Mouse (Mus musculus) forebrain, embryonic 16.5 days (tissue): Measurements from ENCODE around the gene Atp6v1fnb. TPM values are rescaled to one million over a fixed set of nuclear protein-coding genes. Genes with fewer than 3 reads are reported as not detected.

Experiments
- ATAC-seq: fragments of 200-750 bp; cut with Nextera tagmentation; 2 replicates; pipeline ENCODE4 v1.8.0; 2017; ENCODE audit warnings: mild to moderate bottlenecking, moderate library complexity
- H3K27ac ChIP-seq: fragments of 300-500 bp; sonication (generic); 2 replicates; pipeline ENCODE4 v1.5.1; 2014; ENCODE audit warnings: low read length, control low read depth
- H3K27me3 ChIP-seq: fragments of 300-500 bp; sonication (generic); replicated peaks from 2 replicates; pipeline ENCODE4 v1.6.1; 2014; ENCODE audit warnings: low read length; ENCODE audit not compliant: control insufficient read depth, insufficient read depth
- H3K36me3 ChIP-seq: fragments of 300-500 bp; sonication (generic); 2 replicates; pipeline ENCODE4 v1.6.1; 2014; ENCODE audit not compliant: control insufficient read depth, insufficient read depth
- H3K4me1 ChIP-seq: fragments of 300-500 bp; sonication (generic); replicated peaks from 2 replicates; pipeline ENCODE4 v1.6.1; 2014; ENCODE audit warnings: low read length; ENCODE audit not compliant: control insufficient read depth, insufficient read depth
- H3K4me2 ChIP-seq: fragments of 300-500 bp; sonication (generic); 2 replicates; pipeline ENCODE4 v1.6.1; 2014; ENCODE audit warnings: mild to moderate bottlenecking, low read length, control low read depth
- H3K4me3 ChIP-seq: fragments of 300-500 bp; sonication (generic); replicated peaks from 2 replicates; pipeline ENCODE4 v1.5.1; 2014; ENCODE audit warnings: mild to moderate bottlenecking, low read length, control low read depth
- H3K9ac ChIP-seq: fragments of 300-500 bp; sonication (generic); replicated peaks from 2 replicates; pipeline ENCODE4 v1.6.1; 2014; ENCODE audit warnings: low read depth, low read length, control low read depth
- H3K9me3 ChIP-seq: fragments of 300-500 bp; sonication (generic); 2 replicates; pipeline ENCODE4 v1.6.1; 2016; ENCODE audit warnings: low read length; ENCODE audit not compliant: control insufficient read depth
- WGBS: fragments of 180-500 bp; shearing (Covaris S2); extraction: QIAGEN DNeasy Blood & Tissue Kit; methylation state at CpG from one replicate; pipeline ENCODE4 v1.1.7; 2014; 5-methylcytosine and 5-hydroxymethylcytosine counted together
- polyA plus RNA-seq: library from polyadenylated mRNA; unstranded; fragments of >200 nt; fragmentation: Nextera tagmentation; extraction: Ambion mirVana; gene quantifications from 2 replicates; pipeline ENCODE4 v1.2.1, GENCODE M21; 2015

Atp6v1fnb gene
- polyA plus RNA-seq, 1 experiment from 2014 or later: not detected

DNA sequence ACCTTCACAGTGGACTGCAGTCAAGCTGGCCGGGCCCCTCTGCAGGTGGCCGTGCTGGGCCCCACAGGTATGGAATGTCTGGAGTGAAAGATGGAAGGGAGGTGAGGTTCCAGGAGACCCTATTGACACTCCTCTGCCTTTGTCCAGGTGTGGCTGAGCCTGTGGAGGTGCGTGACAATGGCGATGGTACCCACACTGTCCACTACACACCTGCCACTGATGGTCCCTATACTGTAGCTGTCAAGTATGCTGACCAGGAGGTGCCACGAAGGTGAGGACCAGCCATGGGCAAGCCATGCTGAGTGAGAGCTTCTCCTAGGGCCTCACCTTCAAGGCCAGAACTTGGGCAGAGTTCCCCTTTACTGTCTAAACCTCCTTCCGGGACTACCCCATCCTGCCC, 20.6 kb upstream of the Atp6v1fnb start:
- no peak overlapping the region for H3K9ac ChIP-seq
- no peak overlapping the region for H3K4me3 ChIP-seq
- ATAC-seq: no peak
- WGBS: 93% methylated on average over 6 of the region's 6 CpGs
- H3K27me3 ChIP-seq: no peaks in the 10 kb centered on the region
- no peak overlapping the region for H3K27ac ChIP-seq
- no peaks in the 10 kb centered on the region for H3K9me3 ChIP-seq
- H3K4me1 ChIP-seq: no peaks in the 10 kb centered on the region
- H3K4me2 ChIP-seq: no peak overlapping the region
- H3K36me3 ChIP-seq: no peaks in the 10 kb centered on the region

DNA sequence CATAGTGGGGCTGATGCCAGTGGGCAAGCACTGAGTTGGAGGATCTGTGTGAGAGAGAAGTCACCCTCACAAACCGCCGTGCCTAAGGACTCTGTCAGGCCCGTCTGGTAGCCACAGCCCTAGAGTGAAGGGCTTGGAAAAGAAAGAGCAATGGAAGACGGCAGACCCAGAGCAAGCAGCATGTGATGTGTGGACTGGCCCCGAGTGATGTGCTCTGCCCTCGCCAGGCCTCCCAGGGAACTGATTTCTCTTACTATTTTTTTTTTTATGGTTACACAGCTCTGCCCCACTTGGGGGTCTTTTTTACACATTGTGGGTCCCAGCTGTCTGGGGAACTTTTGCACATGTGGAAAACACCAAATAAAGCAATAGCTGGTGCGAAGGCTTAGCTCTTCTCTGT, 9.7 kb upstream of the Atp6v1fnb start:
- no peak overlapping the region for H3K9ac ChIP-seq
- no peak overlapping the region for H3K4me2 ChIP-seq
- no peaks in the 10 kb centered on the region for H3K9me3 ChIP-seq
- no peaks in the 10 kb centered on the region for H3K36me3 ChIP-seq
- no peak overlapping the region for H3K27ac ChIP-seq
- H3K27me3 ChIP-seq: no peaks in the 10 kb centered on the region
- H3K4me1 ChIP-seq: no peaks in the 10 kb centered on the region
- ATAC-seq: no peak
- no peak overlapping the region for H3K4me3 ChIP-seq
- 56% methylated on average over 7 of the region's 7 CpGs for WGBS

DNA sequence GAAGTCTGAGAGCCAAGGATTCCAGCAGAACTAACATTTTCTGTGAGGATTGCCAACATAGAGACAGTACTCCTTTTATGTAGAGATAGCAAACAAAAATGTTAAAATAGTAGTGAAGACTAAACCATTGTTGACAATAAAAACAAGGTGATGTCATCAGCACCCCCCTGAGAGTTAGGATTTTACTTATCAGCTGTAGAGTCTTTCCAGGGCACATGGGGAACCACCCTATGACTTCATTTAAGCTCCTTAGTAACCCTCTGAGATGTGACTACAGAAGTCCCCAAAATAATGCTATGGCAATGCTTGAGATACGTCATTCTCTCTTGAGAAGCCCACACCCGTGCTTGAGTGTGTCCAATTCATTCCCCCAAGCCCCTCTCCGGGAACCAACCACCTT, 7.8 kb upstream of the Atp6v1fnb start:
- no peak for ATAC-seq
- no peaks in the 10 kb centered on the region for H3K27me3 ChIP-seq
- H3K9ac ChIP-seq: no peak overlapping the region
- no peaks in the 10 kb centered on the region for H3K36me3 ChIP-seq
- H3K9me3 ChIP-seq: no peaks in the 10 kb centered on the region
- 76% methylated on average over 3 of the region's 3 CpGs for WGBS
- H3K4me2 ChIP-seq: no peak overlapping the region
- H3K27ac ChIP-seq: no peak overlapping the region
- no peak overlapping the region for H3K4me3 ChIP-seq
- H3K4me1 ChIP-seq: peaks cover 2% of the 10 kb centered on the region

DNA sequence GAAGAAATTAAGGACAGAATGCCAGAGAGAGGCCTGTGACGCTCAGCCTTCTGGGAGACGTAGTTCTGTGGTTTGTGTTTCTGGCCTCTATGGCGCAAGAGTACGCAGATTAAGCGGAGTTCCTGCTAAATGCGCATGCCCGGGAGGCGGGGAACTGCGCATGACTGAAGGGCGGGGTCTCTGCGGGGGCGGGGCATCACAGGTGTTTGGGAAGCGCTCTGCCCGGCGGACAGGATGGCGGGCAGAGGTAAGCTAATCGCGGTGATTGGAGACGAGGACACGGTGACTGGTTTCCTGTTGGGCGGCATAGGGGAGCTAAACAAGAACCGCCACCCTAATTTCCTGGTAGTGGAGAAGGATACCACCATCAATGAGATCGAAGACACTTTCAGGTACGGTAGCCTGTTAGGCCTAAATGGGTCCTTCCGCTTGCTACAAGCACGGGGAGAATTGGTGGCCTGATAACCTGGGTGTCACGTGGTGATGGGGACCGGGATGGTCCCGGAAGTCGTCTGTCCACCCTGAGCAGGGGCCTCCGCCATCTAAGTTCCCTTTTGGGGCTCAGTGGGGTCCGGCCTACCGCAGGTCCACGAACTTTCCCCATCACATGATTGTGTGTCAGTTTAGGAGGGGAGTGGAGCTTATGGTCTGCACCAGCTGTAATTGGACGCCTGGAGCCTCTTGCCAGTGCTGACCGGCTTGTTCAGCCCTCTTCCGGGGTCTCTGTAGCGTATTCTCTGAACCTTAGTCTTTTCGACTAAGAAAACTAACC, 3.5 kb upstream of the Atp6v1fnb start, which contains the start of gene Atp6v1f:
Gene Atp6v1f (plus strand): TSS at position 136 of the 772 bp plus-strand sequence.
- under 1% methylated on average over 39 of the region's 39 CpGs for WGBS
- Histone ChIP-seq H3K27me3 (no peaks in the 10 kb centered on the region), H3K36me3 (peaks cover 12% of the 10 kb centered on the region; the same call in 1 of the 2 replicates), H3K27ac (peak within 1 kb of the TSS; percentile 30), H3K4me2 (peak within 1 kb of the TSS; percentile 79), H3K4me1 (peaks cover 11% of the 10 kb centered on the region), H3K9ac (peak within 1 kb of the TSS; percentile 75), H3K4me3 (peak within 1 kb of the TSS; percentile 78), H3K9me3 (no peaks in the 10 kb centered on the region)
- ATAC-seq: peak; percentile 98

DNA sequence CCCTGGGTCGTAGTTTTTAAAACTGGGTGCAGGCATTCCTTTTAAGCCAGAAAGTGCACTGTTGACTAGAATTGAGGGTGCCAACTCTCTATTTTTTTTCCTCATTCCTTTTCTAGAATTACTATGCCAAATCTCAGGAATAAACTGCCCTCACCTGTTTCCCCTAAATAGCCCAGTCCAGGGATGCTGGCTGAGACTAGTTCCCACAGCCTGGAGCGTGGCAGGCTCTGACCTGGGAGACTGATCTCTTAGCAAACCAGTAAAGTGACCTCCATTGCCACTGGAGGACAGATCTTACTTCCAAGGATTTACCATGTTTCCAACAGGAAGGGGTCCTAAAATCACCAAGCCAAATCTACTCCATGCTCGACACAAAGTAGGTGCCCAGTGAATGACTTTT, 2.4 kb upstream of the Atp6v1fnb start:
- Histone ChIP-seq H3K27me3 (no peaks in the 10 kb centered on the region), H3K4me1 (peaks cover 14% of the 10 kb centered on the region), H3K9ac (no peak overlapping the region), H3K4me2 (peak overlapping the region; percentile 79), H3K36me3 (peaks cover 12% of the 10 kb centered on the region; the same call in 1 of the 2 replicates), H3K9me3 (no peaks in the 10 kb centered on the region), H3K4me3 (peak overlapping the region; percentile 78; the same call in 1 of the 2 replicates), H3K27ac (no peak overlapping the region)
- no peak for ATAC-seq
- WGBS: 88% methylated on average over 3 of the region's 3 CpGs

DNA sequence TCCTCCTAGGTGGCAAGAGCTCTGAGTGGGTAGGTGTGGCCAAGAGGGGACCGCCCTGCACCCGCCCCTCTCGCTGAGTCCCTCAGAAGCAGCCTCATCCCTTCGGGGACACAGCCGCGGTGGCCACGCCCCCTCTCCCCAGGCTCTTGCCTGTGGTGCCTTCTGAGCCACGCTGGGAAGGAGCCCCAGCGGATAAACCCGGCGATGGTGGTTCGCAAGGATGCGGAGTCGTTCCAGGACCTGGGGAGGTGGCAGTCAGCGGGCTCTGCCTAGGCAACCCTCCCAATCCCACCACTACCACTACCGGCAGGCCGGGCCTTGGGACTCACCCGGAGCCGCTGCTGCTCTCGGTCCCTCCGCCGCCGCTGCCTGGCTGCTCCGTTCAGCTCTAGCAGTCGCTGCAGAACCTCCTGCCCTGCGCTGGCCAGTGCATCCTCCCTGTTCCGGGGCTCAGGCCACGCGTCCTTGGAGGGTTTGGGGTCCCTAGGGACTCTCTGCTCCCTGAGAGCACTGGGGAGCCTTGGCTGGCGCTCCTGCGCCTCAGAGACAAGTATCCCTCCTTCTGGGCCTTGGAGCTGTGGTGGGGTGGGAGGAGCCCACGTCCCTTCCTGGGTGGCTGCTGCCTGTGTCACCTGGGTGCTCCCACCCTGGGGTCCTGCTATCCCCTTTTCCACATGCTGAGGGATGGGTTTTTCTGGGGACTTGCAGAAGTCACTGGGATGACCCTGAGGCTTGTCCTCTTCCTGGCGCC, 2.9 kb downstream of the Atp6v1fnb start:
- peak overlapping the region; percentile 66 for H3K4me2 ChIP-seq
- H3K27me3 ChIP-seq: no peaks in the 10 kb centered on the region
- WGBS: 2% methylated on average over 33 of the region's 33 CpGs
- H3K9me3 ChIP-seq: no peaks in the 10 kb centered on the region
- H3K27ac ChIP-seq: no peak overlapping the region
- peaks cover 12% of the 10 kb centered on the region; the same call in 1 of the 2 replicates for H3K36me3 ChIP-seq
- peak; percentile 96 for ATAC-seq
- peaks cover 10% of the 10 kb centered on the region for H3K4me1 ChIP-seq
- H3K9ac ChIP-seq: peak overlapping the region; percentile 71
- peak overlapping the region; percentile 49 for H3K4me3 ChIP-seq

DNA sequence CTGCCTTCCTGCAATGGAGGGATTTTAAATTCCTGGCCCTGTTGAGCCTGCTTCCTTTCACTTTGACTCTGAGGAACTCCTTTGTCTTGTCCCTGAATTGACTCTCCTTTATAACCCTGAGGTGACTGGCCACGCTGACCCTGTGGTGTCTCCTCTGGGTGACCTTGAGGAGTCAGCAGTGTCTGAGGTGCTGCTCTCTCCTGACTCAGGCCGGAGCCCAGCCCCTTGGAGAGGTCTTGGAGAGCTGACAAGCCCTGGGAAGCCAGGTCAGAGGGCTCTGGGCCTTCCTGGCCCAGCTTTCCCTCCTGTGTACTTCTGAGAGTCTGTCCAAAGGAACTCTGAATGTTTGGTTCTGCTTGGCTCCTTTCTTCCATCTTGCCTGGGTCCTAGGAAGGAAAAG, 3.5 kb downstream of the Atp6v1fnb start:
- H3K27ac ChIP-seq: no peak overlapping the region
- no peak for ATAC-seq
- H3K27me3 ChIP-seq: no peaks in the 10 kb centered on the region
- peaks cover 8% of the 10 kb centered on the region; the same call in 1 of the 2 replicates for H3K4me1 ChIP-seq
- WGBS: 42% methylated on average over 2 of the region's 2 CpGs
- no peak overlapping the region for H3K4me3 ChIP-seq
- no peak overlapping the region for H3K9ac ChIP-seq
- H3K9me3 ChIP-seq: no peaks in the 10 kb centered on the region
- no peak overlapping the region for H3K4me2 ChIP-seq
- peaks cover 12% of the 10 kb centered on the region; the same call in 1 of the 2 replicates for H3K36me3 ChIP-seq

DNA sequence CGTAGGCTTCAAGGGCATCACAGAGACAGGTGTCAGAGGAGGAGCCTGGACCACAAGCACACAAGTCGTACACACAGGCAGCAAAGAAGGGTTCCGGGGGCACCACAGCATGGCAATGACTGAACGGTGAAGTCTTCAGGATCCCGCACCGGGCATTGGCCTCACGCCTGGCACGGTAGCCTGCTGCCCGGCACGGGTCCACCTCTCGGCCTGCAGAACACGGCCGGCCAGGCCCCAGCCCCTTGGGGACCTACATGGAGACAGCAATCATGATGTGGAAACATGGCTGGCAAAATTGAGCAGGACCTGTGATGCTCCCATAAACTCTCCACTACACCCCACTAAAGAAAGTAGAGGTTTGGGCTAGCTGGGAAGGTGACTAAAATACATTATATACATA, 11.5 kb downstream of the Atp6v1fnb start:
- Histone ChIP-seq H3K36me3 (no peaks in the 10 kb centered on the region), H3K4me2 (no peak overlapping the region), H3K27me3 (no peaks in the 10 kb centered on the region), H3K4me3 (no peak overlapping the region), H3K9ac (no peak overlapping the region), H3K9me3 (no peaks in the 10 kb centered on the region), H3K4me1 (peaks cover 4% of the 10 kb centered on the region; the same call in 1 of the 2 replicates), H3K27ac (no peak overlapping the region)
- no peak for ATAC-seq
- 96% methylated on average over 13 of the region's 13 CpGs for WGBS
